Mouse (Mus musculus) limb, embryonic 10.5 days (tissue): ENCODE results near the gene Lipk. TPM values are rescaled to one million over a fixed set of nuclear protein-coding genes. Genes with fewer than 3 reads are reported as not detected.

Experiments used
- DNase-seq: peaks from one replicate; pipeline ENCODE4 v3.0.0-alpha.2; 2017; ENCODE audit warnings: low spot score
- H3K27ac ChIP-seq: fragments of 300-500 bp; sonication (generic); 2 replicates; pipeline ENCODE4 v1.5.1; 2016; ENCODE audit warnings: mild to moderate bottlenecking
- H3K27me3 ChIP-seq: fragments of 300-500 bp; sonication (generic); 2 replicates; pipeline ENCODE4 v1.6.1; 2016; ENCODE audit warnings: low read depth, mild to moderate bottlenecking; ENCODE audit not compliant: poor library complexity, severe bottlenecking
- H3K36me3 ChIP-seq: fragments of 300-500 bp; sonication (generic); 2 replicates; pipeline ENCODE4 v1.6.1; 2016; ENCODE audit warnings: mild to moderate bottlenecking, moderate library complexity
- H3K4me1 ChIP-seq: fragments of 300-500 bp; sonication (generic); 2 replicates; pipeline ENCODE4 v1.6.1; 2016
- H3K4me3 ChIP-seq: fragments of 300-500 bp; sonication (generic); 2 replicates; pipeline ENCODE4 v1.5.1; 2016; ENCODE audit warnings: mild to moderate bottlenecking, moderate library complexity
- H3K9me3 ChIP-seq: fragments of 300-500 bp; sonication (generic); replicated peaks from 2 replicates; pipeline ENCODE4 v1.6.1; 2016; ENCODE audit warnings: mild to moderate bottlenecking
- WGBS: fragments of 180-500 bp; shearing (Covaris S2); methylation state at CpG from one replicate; pipeline ENCODE4 v1.1.7; 2016; 5-methylcytosine and 5-hydroxymethylcytosine counted together
- microRNA-seq: library from miRNA; unstranded; fragments of <30 nt; microRNA quantifications from one replicate; pipeline ENCODE4, GENCODE M21; 2017
- polyA plus RNA-seq: library from polyadenylated mRNA; unstranded; fragments of >200 nt; fragmentation: Nextera tagmentation; extraction: Ambion mirVana; gene quantifications from 2 replicates; pipeline ENCODE4 v1.2.1, GENCODE M21; 2016

Lipk gene
- polyA plus RNA-seq, 1 experiment from 2014 or later: not detected

DNA sequence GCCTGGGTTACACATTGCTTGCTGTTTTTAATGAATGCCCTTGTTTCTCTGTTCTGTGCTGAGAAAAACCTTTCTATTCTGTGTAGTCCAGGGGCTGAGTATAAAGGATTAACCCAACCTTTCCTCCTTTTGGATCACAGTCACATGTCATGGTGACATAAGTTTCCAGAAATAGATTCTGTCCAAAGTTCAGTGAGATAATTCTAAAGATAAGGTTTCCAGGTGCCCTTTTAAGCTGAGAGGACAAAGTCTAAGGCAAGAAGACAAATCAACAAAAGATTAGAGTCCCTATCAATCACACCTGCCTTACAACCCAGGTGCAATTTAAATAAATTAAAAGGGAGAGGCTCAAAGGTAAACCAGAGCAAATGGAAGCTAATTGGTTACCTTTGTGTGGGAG, 66.1 kb downstream of the Lipk start:
- Histone ChIP-seq H3K4me1 (no peaks in the 10 kb centered on the region), H3K36me3 (no peaks in the 10 kb centered on the region), H3K27ac (no peak overlapping the region), H3K27me3 (no peaks in the 10 kb centered on the region), H3K9me3 (no peaks in the 10 kb centered on the region), H3K4me3 (no peak overlapping the region)
- no peak for DNase-seq

DNA sequence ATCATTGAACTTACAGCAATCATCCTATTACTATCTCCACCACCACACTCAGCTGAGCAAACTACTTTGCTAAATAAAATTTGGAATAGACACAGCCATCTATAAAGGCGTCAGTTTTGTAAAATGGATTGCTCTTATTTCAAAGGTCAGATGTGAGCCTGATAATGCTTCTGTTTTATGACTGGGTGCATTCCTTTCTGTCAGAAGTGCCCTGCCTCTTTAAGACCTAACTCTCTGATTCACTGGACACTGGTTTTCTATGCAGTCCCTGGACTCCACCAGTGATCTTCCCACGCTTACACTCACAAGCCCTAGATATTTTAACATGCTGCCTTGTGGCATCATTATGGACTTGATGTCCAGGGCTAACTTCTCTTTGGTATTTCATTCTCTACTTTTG, 70.0 kb downstream of the Lipk start:
- Histone ChIP-seq H3K36me3 (no peaks in the 10 kb centered on the region), H3K9me3 (no peaks in the 10 kb centered on the region), H3K4me1 (no peaks in the 10 kb centered on the region), H3K4me3 (no peak overlapping the region), H3K27me3 (no peaks in the 10 kb centered on the region), H3K27ac (no peak overlapping the region)
- 80% methylated on average over 2 of the region's 2 CpGs for WGBS
- no peak for DNase-seq

DNA sequence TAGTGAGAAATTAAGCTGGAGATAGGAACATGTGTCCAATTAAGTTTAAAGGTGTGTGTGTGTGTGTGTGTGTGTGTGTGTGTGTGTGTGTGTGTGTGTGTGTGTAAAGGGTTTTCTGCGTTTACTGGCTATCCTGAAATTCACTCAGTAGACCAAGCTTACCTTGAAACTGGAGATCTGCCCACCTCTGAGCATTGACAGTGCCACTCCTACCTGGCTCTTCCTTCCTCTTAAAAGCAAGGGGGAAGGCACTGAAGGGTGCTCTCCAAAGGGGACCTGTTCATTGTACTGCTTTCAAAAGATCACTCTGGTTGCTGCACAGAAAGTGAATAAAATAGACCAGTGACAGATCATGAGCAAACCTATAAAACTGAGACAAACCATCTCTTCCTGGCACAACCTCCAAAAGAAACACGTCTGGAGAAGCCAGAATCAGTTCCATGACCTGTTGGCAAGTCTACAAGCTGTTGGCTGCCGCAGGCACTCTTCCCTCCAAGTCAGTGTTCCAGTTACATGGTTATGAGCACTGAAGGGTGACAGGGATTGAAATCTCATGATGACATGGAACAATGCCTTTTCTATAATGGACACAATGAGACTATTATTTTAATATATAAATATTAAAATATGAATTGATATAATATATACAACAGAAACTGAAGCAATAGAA, 81.1 kb downstream of the Lipk start:
- Histone ChIP-seq H3K36me3 (no peaks in the 10 kb centered on the region), H3K9me3 (no peaks in the 10 kb centered on the region), H3K4me1 (no peaks in the 10 kb centered on the region), H3K27ac (no peak overlapping the region), H3K27me3 (no peaks in the 10 kb centered on the region), H3K4me3 (no peak overlapping the region)
- DNase-seq: no peak
- 87% methylated on average over 3 of the region's 3 CpGs for WGBS

DNA sequence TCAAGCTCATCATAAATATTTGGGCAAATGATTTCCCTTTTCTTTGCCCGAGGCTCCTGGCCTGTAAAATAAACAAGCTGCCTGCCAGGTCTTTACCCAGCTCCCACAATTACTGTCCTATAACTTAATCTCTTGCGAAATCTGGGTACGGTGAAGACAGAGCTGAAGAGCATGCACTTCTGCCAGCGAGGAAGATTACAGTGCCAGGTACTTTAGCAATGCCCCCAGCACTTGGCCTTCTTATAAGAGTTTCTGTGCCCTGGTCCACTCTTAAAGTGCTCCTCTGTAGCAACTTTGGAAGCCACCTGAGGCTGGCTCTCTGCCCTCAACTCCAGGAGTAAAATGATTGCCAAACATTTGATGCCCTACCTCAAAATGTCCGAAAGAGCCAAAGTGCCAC, 87.3 kb downstream of the Lipk start:
- WGBS: 82% methylated on average over 5 of the region's 5 CpGs
- no peaks in the 10 kb centered on the region for H3K4me1 ChIP-seq

DNA sequence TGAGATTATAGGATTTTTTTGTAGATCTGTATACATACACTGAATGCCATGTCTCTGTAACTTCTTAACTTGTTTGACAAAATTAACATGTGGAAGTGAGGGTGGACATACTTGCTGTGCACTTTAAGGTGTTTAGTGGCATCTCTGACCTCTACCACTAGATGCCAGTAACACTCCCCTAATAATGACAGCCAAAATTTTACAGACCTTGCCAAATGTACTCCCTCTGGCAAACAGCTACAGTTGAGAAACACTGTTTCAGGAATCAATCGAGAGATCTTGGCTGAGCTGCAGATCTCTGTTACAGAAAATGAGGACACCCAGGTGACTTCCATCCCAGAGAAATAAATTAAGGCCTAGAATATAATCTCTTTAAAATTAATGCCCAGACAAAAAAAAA, 88.1 kb downstream of the Lipk start:
- no peaks in the 10 kb centered on the region for H3K36me3 ChIP-seq
- no peaks in the 10 kb centered on the region for H3K27me3 ChIP-seq
- H3K4me3 ChIP-seq: no peak overlapping the region
- H3K4me1 ChIP-seq: no peaks in the 10 kb centered on the region
- DNase-seq: no peak
- H3K27ac ChIP-seq: no peak overlapping the region
- no peaks in the 10 kb centered on the region for H3K9me3 ChIP-seq
- 83% methylated on average over 1 of the region's 1 CpGs for WGBS

More for the DNA sequence above, 87.3 kb downstream of the Lipk start:
- no peak for DNase-seq
- H3K9me3 ChIP-seq: no peaks in the 10 kb centered on the region
- H3K27ac ChIP-seq: no peak overlapping the region
- no peaks in the 10 kb centered on the region for H3K36me3 ChIP-seq
- no peak overlapping the region for H3K4me3 ChIP-seq
- no peaks in the 10 kb centered on the region for H3K27me3 ChIP-seq

Small RNA genes within 50 kb of the gene (microRNA-seq; reads per million reads assigned to microRNA genes)
- gene Gm23334: not detected

Other genes with a start within 250 kb of the Lipk start
- 5.4 and 7.5 TPM in 2 replicates for gene Lipo3, start 246.3 kb upstream of the Lipk start, polyA plus RNA-seq
- not detected in 2 replicates for gene Lipo1, start 220.8 kb upstream of the Lipk start, polyA plus RNA-seq
- not detected in 2 replicates for gene Lipf, start 47.1 kb upstream of the Lipk start, polyA plus RNA-seq
- not detected in 2 replicates for gene Lipn, start 59.1 kb downstream of the Lipk start, polyA plus RNA-seq
- gene Lipm, start 92.6 kb downstream of the Lipk start, polyA plus RNA-seq: not detected in 2 replicates
- gene Ankrd22, start 157.8 kb downstream of the Lipk start, polyA plus RNA-seq: 0.09 and 0.10 TPM in 2 replicates
- 13.8 and 15.7 TPM in 2 replicates for gene Stambpl1, start 183.9 kb downstream of the Lipk start, polyA plus RNA-seq
- gene Acta2, start 247.3 kb downstream of the Lipk start, polyA plus RNA-seq: 12.0 and 19.9 TPM in 2 replicates